ENCODE assay signal across 23 mouse cellular contexts in genomic region chr10:26757231-26757630, GRCm38 (mm10). TPM values are rescaled to one million over a fixed set of nuclear protein-coding genes. Genes with fewer than 3 reads are reported as not detected.
DNase-seq lines count a peak whose midpoint lies in the region; ATAC-seq and TF ChIP-seq lines count a peak whose summit lies in the region.
"Had no signal": no experiment of that assay in that cellular context is flagged by ENCODE, and none has a peak within 500 bp of the region (broad histone marks: within the 10 kb centered on the region; RNA-seq: fewer than 3 reads in every experiment).

No protein-coding gene starts in this region.

- H3K27me3 ChIP-seq in MEL (ENCODE audit: control insufficient read depth in 1 of 2, insufficient read depth in 2 of 2, low read length in 2 of 2): no peaks in the 10 kb centered on the region
- no peaks in the 10 kb centered on the region for H3K27me3 ChIP-seq in hindbrain, embryonic 14.5 days (ENCODE audit: control insufficient read depth, insufficient read depth, low read length)
- H3K27me3 ChIP-seq: CH12.LX, Patski had no signal

- peaks cover 2 to 18% of the 10 kb centered on the region in 2 experiments for H3K4me1 ChIP-seq in MEL (ENCODE audit: control insufficient read depth in 1 of 2, insufficient read depth in 2 of 2, low read length in 2 of 2)
- no peaks in the 10 kb centered on the region for H3K4me1 ChIP-seq in hindbrain, embryonic 14.5 days (replicated peaks; ENCODE audit: control insufficient read depth, insufficient read depth, low read length)

- 96% methylated on average over 2 of the region's 2 CpGs for WGBS in hindbrain, embryonic 14.5 days

- H3K9ac ChIP-seq in MEL (ENCODE audit: control insufficient read depth, low read depth, low read length, poor library complexity, severe bottlenecking): no peak overlapping the region
- no peak overlapping the region for H3K9ac ChIP-seq in hindbrain, embryonic 14.5 days

- no peaks in the 10 kb centered on the region for H3K9me3 ChIP-seq in MEL (replicated peaks; ENCODE audit: insufficient read depth, low read length)
- H3K9me3 ChIP-seq in hindbrain, embryonic 14.5 days (ENCODE audit: control insufficient read depth, low read length): no peaks in the 10 kb centered on the region

- peak in 1 of 2 experiments; percentile 35; a peak in 2 of 4 replicates for TF ChIP-seq EP300 in MEL (IDR thresholded peaks at IDR 0.05; ENCODE audit: low read depth in 1 of 2, low read length in 2 of 2)

- no peaks in the 10 kb centered on the region for H3K79me2 ChIP-seq in MEL (ENCODE audit: control insufficient read depth, insufficient read depth, low read length, poor library complexity)

- no peak for TF ChIP-seq CTCF in MEL (IDR thresholded peaks at IDR 0.05 in 2 of 3, conservative IDR thresholded peaks at IDR 0.05 in 1 of 3; ENCODE audit: control insufficient read depth in 1 of 3, insufficient read depth in 1 of 3, low read depth in 2 of 3, low read length in 3 of 3, poor library complexity in 1 of 3, severe bottlenecking in 1 of 3)

- H3K4me3 ChIP-seq in MEL (ENCODE audit: control insufficient read depth in 1 of 2, insufficient read depth in 1 of 2, low read depth in 2 of 2, low read length in 2 of 2): no peak overlapping the region
- no peak overlapping the region for H3K4me3 ChIP-seq in hindbrain, embryonic 14.5 days (replicated peaks; ENCODE audit: low read length)

- peaks cover 0 to 21% of the 10 kb centered on the region in 2 experiments; a peak in 2 of 4 replicates for H3K36me3 ChIP-seq in MEL (ENCODE audit: control insufficient read depth in 1 of 2, insufficient read depth in 2 of 2, low read length in 2 of 2)
- H3K36me3 ChIP-seq in hindbrain, embryonic 14.5 days (replicated peaks; ENCODE audit: control insufficient read depth, insufficient read depth): no peaks in the 10 kb centered on the region
- H3K36me3 ChIP-seq: G1E had no signal

- no peak for TF ChIP-seq RAD21 in MEL (IDR thresholded peaks at IDR 0.05; ENCODE audit: low read depth, low read length)

- ATAC-seq in common myeloid progenitor, adult 5-6 weeks (replicated peaks; ENCODE audit: low read depth, poor library complexity, severe bottlenecking): 0 out of 2 replicates have a peak, but pooled peaks have one; percentile 20
- ATAC-seq in hindbrain, embryonic 14.5 days (ENCODE audit: low FRiP score): no peak
- ATAC-seq: activated CD4-positive, CD25-positive, alpha-beta regulatory T cell, adult 4 months; CD4-positive, CD25-positive, alpha-beta regulatory T cell, adult 4 months; Patski had no signal

- DNase-seq in 416B (ENCODE audit: low read depth) (peak; percentile 96), MEL (ENCODE audit: low read depth, low spot score) (no peak)
- no peak for DNase-seq in hindbrain, embryonic 14.5 days (ENCODE audit: low spot score)
- DNase-seq in gastrocnemius, postnatal 10 days: no peak
- DNase-seq in kidney, adult 9 months: no peak
- DNase-seq: adrenal gland, adult 2 months; adrenal gland, adult 8-10 months; adrenal gland, postnatal 10 days; adrenal gland, postnatal 14 days; adrenal gland, postnatal 25 days; adrenal gland, postnatal 36 days; B cell, adult 2 months; cerebellum, adult 11 months; cerebellum, adult 11-12 months; cerebellum, adult 18-20 months; cerebellum, adult 2 months; cerebellum, adult 8-10 months had no signal

- TF ChIP-seq POLR2A in MEL (IDR thresholded peaks at IDR 0.05; ENCODE audit: control insufficient read depth in 1 of 2, insufficient read depth in 1 of 2, low read depth in 1 of 2, low read length in 2 of 2, poor library complexity in 1 of 2): no peak

- H3K4me2 ChIP-seq in hindbrain, embryonic 14.5 days (replicated peaks): no peak overlapping the region

- H3K27ac ChIP-seq in MEL (ENCODE audit: control insufficient read depth, low read depth, low read length): no peak overlapping the region
- H3K27ac ChIP-seq in hindbrain, embryonic 14.5 days: no peak overlapping the region

TF ChIP-seq in MEL, 35 proteins besides CTCF, POLR2A, EP300 and RAD21:
- TF ChIP-seq MAZ (IDR thresholded peaks at IDR 0.05; ENCODE audit: low read depth, low read length) (no peak), MXI1 (IDR thresholded peaks at IDR 0.05; ENCODE audit: low read depth, low read length) (no peak), KAT2A (conservative IDR thresholded peaks at IDR 0.05; ENCODE audit: low read depth, low read length) (no peak), RCOR1 (IDR thresholded peaks at IDR 0.05; ENCODE audit: low read depth, low read length) (0 out of 2 replicates have a peak, but pooled peaks have one; percentile 15), MYB (IDR thresholded peaks at IDR 0.05; ENCODE audit: low read depth, low read length) (no peak), USF2 (IDR thresholded peaks at IDR 0.05; ENCODE audit: borderline replicate concordance in 1 of 2, insufficient read depth in 1 of 2, low read depth in 1 of 2, low read length in 2 of 2) (no peak), JUND (IDR thresholded peaks at IDR 0.05; ENCODE audit: low read depth, low read length) (no peak), UBTF (IDR thresholded peaks at IDR 0.05; ENCODE audit: borderline replicate concordance, insufficient read depth, low read depth, low read length) (no peak), SIN3A (IDR thresholded peaks at IDR 0.05; ENCODE audit: low read length) (no peak), USF1 (IDR thresholded peaks at IDR 0.05; ENCODE audit: low read depth, low read length) (no peak), TCF12 (IDR thresholded peaks at IDR 0.05; ENCODE audit: low read depth, low read length) (0 out of 2 replicates have a peak, but pooled peaks have one; percentile 28), ZNF384 (IDR thresholded peaks at IDR 0.05; ENCODE audit: low read depth, low read length) (no peak), POLR2AphosphoS5 (IDR thresholded peaks at IDR 0.05; ENCODE audit: borderline replicate concordance, low read depth, low read length) (no peak), NELFE (IDR thresholded peaks at IDR 0.05; ENCODE audit: low read depth, low read length) (no peak), TAL1 (IDR thresholded peaks at IDR 0.05; ENCODE audit: low read length) (peak; percentile 18), ZC3H11A (IDR thresholded peaks at IDR 0.05; ENCODE audit: low read depth, low read length) (no peak), E2F4 (IDR thresholded peaks at IDR 0.05; ENCODE audit: borderline replicate concordance, low read depth, low read length) (no peak), CHD2 (IDR thresholded peaks at IDR 0.05; ENCODE audit: low read length) (no peak)

RNA-seq across cellular contexts. Expression of gene Arhgap18, which starts 4.0 kb away (rescaled TPM):
- total RNA-seq in MEL (2012; rRNA removed): 3.4 and 4.4 TPM in 2 replicates
- polyA plus RNA-seq in MEL (2012; ENCODE audit: insufficient read depth in 1 of 2, insufficient read length in 2 of 2, low read depth in 1 of 2, low replicate concordance in 2 of 2, missing spikeins in 1 of 2): 1 to 10 TPM in 1 of 2 experiments, not detected in 1; 4.4 TPM
- total RNA-seq in common myeloid progenitor, adult 5-6 weeks (2017): 68.5 and 75.5 TPM in 2 replicates
- polyA plus RNA-seq in hindbrain, embryonic 14.5 days (2014; fragmentation: Nextera tagmentation; extraction: Ambion mirVana): 13.3 and 14.9 TPM in 2 replicates
- 10 to 100 TPM; 21.2 to 32.0 TPM for total RNA-seq in gastrocnemius, postnatal 10 days (2021)
